In the genomic region with DNA sequence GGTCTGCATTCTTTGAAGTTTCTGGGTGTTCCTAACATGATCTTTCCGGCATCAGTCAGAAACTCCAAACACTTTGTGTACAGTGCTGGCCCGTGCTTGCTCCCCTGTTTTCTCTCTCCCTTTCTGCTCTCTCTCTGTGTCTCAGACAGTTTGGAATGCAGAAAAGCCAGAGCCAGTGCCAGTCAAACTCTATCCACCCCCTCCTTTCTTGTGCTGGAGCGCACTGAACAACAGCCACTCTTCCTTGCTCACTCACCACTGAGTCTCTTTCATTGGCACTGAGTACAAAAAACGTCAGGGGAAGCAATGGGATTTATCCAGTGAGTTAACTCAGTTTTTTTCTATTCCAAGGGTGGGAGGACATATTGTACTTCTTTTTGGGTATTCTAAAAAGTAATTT, we compare ENCODE assay signal across 8 mouse cellular contexts.
DNase-seq lines count a peak whose midpoint lies in the region; ATAC-seq and TF ChIP-seq lines count a peak whose summit lies in the region.

No protein-coding gene starts in this region.

- H3K4me1 ChIP-seq in heart, adult 2 months (ENCODE audit: control insufficient read depth, insufficient read depth, low read length) = peaks cover 3% of the 10 kb centered on the region
- H3K4me1 ChIP-seq in midbrain, embryonic 16.5 days (ENCODE audit: control insufficient read depth, insufficient read depth, low read length) = no peaks in the 10 kb centered on the region

- no peaks in the 10 kb centered on the region for H3K9me3 ChIP-seq in midbrain, embryonic 16.5 days (replicated peaks; ENCODE audit: control insufficient read depth, low read length, poor library complexity, severe bottlenecking)

- WGBS in heart, adult 2 months = 19% methylated on average over 4 of the region's 4 CpGs
- 3% methylated on average over 4 of the region's 4 CpGs for WGBS in midbrain, embryonic 16.5 days

- no peak overlapping the region for H3K4me2 ChIP-seq in midbrain, embryonic 16.5 days (ENCODE audit: low read length)

- no peak overlapping the region for H3K9ac ChIP-seq in heart, adult 2 months (ENCODE audit: low read depth, low read length)
- no peak overlapping the region for H3K9ac ChIP-seq in midbrain, embryonic 16.5 days (ENCODE audit: low read depth, low read length)

- peak; percentile 83 for ATAC-seq in midbrain, embryonic 16.5 days
- ATAC-seq in erythroid progenitor cell, adult 5-6 weeks (replicated peaks; ENCODE audit: low FRiP score, poor library complexity, severe bottlenecking) = no peak

- TF ChIP-seq CTCF in heart, adult 2 months (IDR thresholded peaks at IDR 0.05) = no peak

- no peaks in the 10 kb centered on the region; the same call in none of the 2 replicates for H3K79me2 ChIP-seq in heart, adult 2 months (replicated peaks; ENCODE audit: control insufficient read depth, insufficient read depth, low read length)

- TF ChIP-seq EP300 in heart, adult 2 months (IDR thresholded peaks at IDR 0.05; ENCODE audit: insufficient read depth, low read depth, low read length) = no peak

- peak overlapping the region; percentile 29; the same call in 1 of the 2 replicates for H3K27ac ChIP-seq in heart, adult 2 months
- no peak overlapping the region for H3K27ac ChIP-seq in midbrain, embryonic 16.5 days (ENCODE audit: low read length)

- TF ChIP-seq POLR2A in heart, adult 2 months (IDR thresholded peaks at IDR 0.05; ENCODE audit: insufficient read depth, low read depth, low read length) = no peak

- peak; percentile 49 for DNase-seq in layer of hippocampus, adult 9-11 months
- DNase-seq in layer of hippocampus, postnatal 25 days (ENCODE audit: extremely low spot score in 1 of 2, low spot score in 1 of 2) = no peak
- peak; percentile 44 for DNase-seq in embryo, embryonic 11 days
- DNase-seq in heart, adult 2 months = peak in 1 of 2 experiments; percentile 44
- peak; percentile 13 for DNase-seq in kidney, postnatal 10 days
- DNase-seq in spleen, adult 18-20 months = no peak

- H3K4me3 ChIP-seq in heart, adult 2 months = no peak overlapping the region
- no peak overlapping the region for H3K4me3 ChIP-seq in midbrain, embryonic 16.5 days (ENCODE audit: low read depth, low read length)

- intact Hi-C loops in heart, adult 2 months (cut with DNase I) = no loop called here

- H3K27me3 ChIP-seq in heart, adult 2 months (ENCODE audit: control insufficient read depth, insufficient read depth, low read length) = no peaks in the 10 kb centered on the region
- no peaks in the 10 kb centered on the region for H3K27me3 ChIP-seq in midbrain, embryonic 16.5 days (ENCODE audit: control insufficient read depth, insufficient read depth, low read depth, low read length)

- H3K36me3 ChIP-seq in heart, adult 2 months (ENCODE audit: control insufficient read depth, insufficient read depth, low read length) = 0 out of 2 replicates have a peak, but pooled peaks cover 3% of the 10 kb centered on the region
- H3K36me3 ChIP-seq in midbrain, embryonic 16.5 days (ENCODE audit: control insufficient read depth, insufficient read depth, low read length) = no peaks in the 10 kb centered on the region

Comparison
In these comparisons a context has a peak if more than half of its experiments do, and no peak if none do; other contexts are left out.
1. DNase-seq: peak in layer of hippocampus, adult 9-11 months (single experiment), embryo, embryonic 11 days (single experiment) and kidney, postnatal 10 days (single experiment); none in layer of hippocampus, postnatal 25 days (0 of 2) and spleen, adult 18-20 months (0 of 2).